Mouse (Mus musculus) liver, adult (tissue): ENCODE results near the gene Map3k11.
A peak's percentile ranks its signal among the peaks of the same experiment; 100 is the strongest.

Experiments
- GATA4 ChIP-seq: IDR thresholded peaks from 2 replicates; pipeline ENCODE4 v1.6.1; 2014; ENCODE audit warnings: mild to moderate bottlenecking, low read length; ENCODE audit not compliant: insufficient replicate concordance

Gene Map3k11

DNA sequence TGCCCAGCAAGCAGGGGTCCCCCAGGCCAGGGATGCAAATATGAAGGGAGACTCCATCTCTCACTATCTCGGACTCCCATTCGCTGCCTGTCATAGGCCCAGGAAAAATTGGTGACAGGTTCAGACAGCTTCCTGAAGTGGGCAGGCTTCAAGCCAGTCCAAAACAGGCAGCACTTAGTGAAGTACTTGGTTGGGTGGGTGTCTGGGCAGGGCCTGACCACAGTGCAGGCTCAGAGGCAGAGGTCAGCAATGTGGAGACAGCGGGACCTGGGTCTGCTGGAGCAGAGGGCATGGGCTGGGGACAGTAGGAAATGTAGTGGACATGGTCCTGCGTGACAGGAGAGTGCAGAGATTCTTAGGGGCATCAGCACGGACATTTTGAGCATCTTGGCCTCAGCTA, 3.1 kb downstream of the Map3k11 start:
- TF ChIP-seq GATA4: no peak

DNA sequence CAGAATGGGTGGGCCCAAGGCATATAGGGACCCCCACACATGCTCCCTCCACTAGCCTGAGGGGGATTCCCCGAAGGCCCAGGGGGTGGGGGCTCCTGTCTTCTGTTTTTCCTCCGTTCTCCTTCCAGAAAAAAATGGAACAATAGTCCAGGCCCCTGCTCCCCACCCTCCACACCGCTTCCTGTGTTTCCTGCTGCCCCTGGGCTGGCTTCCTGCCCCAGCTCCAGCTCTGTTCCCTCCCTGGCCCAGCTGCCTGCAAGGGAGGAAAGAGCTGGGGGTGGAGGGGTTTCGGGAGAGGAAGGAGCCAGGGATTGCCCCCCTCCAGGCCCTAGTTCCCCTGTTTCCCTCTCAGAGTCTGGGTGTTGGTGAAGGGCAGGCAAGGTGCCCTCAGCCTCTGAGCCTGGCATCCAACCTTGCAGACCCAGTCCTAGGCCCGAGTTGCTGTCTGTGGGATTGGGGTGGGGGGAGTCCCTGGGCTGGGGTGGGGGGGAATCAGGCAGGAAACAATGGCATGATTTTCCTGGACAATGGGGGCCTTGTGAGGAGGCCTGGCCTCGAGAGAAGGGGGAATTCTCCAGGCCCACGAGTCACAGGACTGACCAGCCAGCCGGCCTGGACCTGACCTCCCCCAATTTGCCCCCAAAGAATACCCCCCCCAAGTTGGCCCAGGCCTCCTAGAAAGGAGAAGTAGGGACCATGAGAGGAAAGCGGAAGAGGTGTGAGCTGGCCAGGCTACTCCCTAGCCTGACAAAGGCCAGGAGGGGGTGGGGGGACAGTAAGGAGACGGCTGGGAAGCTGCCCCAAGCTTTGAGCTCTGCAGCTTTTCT, 3.8 kb downstream of the Map3k11 start:
- 0 out of 2 replicates have a peak, but pooled peaks have one; percentile 14 for TF ChIP-seq GATA4

DNA sequence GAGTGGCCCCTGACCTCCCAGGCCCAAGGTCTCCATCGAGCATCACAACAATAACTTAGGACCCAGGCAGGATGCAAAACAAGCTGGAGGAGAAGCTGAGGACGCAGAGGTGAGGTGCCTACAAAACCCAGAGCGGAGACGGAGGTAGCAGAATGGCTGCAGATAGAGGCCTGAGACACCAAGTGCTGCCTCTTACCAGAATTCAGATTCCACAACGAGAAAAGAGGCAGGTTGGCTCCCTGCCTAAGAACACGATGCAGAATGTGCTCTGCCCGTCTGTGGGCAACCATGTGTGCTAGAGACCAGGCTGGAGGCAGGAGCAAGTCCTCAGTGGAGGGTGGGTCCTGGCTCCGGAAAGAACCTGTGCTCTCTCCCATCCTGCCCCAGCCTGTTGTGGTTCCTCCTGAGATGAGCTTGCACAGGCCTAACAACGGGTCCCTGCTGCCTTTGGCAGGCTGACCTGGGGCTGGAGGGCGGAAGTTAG, 4.4 kb downstream of the Map3k11 start:
- TF ChIP-seq GATA4: no peak

DNA sequence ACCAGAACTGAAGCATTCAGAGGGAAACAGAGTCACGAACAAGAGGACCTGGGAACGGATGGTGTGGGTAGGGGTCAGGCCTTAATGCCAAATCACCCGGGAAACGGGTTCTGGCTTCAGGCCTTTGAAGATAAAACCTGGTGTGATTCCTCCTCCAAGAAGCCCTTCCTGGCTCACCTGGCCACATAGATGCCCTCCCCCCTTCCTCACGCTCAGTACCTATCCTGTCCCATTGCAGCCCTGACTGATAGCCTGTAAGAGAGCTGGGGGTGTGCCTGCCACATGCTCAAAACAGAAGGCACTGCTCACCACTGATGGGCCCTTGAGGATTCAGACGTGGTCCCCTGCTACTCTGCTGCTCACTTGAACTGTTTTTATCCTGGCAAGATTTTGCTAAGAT, 5.3 kb downstream of the Map3k11 start:
- TF ChIP-seq GATA4: no peak

DNA sequence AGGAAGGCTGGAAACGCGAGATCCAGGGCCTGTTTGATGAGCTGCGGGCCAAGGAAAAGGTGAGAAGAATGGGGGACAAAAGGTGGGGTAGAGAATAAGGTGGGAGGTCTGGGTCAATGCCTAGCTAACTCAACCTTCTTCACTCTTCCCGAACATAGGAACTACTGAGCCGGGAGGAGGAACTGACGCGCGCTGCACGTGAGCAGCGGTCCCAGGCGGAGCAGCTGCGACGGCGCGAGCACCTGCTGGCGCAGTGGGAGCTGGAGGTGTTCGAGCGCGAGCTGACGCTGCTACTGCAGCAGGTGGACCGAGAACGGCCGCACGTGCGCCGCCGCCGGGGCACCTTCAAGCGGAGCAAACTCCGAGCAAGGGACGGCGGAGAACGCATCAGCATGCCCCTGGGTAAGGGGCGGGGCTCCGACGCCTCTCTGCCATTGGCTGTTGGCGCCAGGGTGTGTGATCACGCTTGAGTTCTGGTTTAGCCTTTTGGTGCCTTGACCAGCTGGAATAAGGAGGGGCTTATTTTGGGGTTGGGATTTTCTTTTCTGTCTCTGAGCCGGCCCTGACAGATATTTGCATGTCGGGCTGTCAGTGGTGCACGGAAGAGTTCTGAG, 7.4 kb downstream of the Map3k11 start:
- TF ChIP-seq GATA4: no peak

DNA sequence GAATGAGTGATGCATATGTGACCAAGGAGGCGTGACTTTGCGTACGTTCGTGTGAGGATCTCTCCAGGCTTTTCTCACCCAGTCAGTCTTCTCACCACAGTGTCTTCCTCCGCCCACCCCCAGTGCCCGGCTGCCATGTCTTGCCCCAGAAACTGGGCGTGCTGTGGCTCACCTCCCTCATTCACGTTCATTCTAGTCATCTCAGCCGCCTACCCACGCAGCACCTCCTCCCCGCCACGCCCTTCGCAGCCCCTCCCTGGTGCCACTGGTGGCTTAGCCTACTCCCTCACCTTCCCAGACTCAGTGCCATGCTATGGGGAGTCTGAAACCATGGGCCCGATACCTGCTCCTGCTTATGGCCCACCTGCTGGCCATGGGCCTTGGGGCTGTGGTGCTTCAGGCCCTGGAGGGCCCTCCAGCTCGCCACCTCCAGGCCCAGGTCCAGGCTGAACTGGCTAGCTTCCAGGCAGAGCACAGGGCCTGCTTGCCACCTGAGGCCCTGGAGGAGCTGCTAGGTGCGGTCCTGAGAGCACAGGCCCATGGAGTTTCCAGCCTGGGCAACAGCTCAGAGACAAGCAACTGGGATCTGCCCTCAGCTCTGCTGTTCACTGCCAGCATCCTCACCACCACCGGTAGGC, 15.7 kb downstream of the Map3k11 start, which contains the start of gene Kcnk7:
Gene Kcnk7, plus strand, starts transcription at position 205 of the 638 bp plus-strand sequence.
- no peak for TF ChIP-seq GATA4

DNA sequence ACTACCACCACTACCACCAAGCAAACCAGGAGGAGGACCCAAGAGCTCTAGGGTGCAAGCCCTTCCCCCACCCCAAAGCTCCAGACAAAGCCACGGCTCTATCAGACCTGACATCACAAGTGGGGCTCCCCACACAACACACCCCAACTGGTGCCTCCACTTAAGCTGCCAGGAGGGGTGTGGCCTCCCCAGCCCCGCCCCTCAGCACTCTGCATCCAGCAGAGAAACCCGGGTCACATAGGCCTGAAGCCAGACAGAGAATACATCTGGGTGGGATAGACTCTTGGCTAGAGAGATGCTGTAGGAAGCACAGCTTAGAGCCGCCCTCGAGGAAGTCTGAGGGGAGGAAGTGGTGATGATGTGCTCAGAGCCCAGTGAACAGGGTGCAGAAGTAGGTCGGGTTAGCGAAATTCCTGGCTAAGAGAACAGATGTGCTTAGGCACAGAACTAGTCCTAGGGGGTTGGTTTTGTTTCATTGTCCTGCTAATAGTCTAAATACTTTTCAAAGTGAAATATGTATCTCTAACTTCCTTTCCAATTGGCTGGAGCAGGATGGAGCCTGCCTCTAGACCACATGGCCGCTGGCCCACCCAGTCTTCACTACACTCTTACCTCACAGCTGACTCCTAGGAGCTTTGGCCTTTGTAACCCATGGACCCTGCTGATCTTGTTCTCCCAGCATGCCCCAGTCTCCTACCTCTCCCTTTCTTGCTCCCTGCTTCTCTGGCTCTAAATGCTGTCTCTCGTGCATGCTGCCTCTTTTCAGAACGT, 16.4 kb downstream of the Map3k11 start:
- TF ChIP-seq GATA4: no peak

DNA sequence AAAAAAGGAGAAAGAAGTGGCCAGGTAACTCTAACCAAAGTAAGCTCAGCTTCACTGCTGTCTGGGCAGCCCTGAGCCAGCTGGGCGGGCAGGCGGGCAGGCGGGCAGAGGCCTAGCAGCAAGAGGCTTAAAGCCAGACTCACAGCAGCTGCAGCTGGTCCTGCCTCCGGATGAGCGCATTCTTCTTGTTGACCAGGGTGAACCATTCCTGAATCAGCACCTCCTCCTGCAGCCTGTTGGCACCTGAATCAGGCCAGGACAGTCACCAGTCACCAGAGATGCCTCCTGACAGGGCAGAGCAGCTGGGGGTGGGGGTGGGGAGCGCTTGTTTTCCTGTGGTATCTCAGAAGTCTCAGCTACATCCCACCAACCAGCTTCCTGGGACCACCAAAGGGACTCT, 21.5 kb downstream of the Map3k11 start:
- TF ChIP-seq GATA4: no peak

DNA sequence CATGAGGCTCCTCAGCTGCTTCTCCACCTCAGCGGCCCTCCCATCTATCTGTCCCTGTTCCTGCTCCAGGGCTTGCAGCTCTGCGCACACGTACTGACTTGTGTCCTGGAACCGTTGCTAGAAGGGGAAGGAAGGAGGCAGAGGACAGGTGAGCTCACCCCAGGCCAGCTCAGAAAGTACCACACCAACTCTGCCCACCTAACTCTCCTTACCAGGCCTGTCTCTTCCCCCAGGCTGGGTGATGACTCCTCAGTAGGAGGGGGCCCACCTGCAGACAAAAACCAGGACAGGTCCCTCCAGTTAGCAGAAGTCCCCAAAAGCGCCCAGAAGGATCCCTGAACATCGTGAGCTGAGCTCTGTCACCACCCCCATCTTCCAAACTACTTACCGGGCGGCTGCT, 22.0 kb downstream of the Map3k11 start:
- TF ChIP-seq GATA4: no peak

DNA sequence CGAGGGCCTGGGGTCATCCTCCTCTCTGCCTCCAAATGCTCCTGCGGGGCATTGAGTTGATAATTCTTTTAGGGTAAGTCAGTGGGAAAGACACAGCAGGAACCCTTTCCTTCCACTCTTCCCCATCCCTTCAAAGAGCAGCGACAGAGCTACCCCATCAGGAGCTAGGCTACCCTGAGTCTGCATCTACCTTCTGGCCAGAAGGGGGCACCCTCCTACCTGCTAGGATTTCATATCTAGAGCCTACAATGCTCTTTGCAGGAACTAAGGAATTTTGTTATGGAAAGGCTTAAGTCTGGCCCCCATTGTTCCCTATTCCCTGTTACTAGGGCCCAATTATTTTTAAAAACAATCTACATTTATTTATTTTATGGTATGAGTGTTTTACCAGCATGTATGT, 22.7 kb downstream of the Map3k11 start:
- TF ChIP-seq GATA4: no peak

DNA sequence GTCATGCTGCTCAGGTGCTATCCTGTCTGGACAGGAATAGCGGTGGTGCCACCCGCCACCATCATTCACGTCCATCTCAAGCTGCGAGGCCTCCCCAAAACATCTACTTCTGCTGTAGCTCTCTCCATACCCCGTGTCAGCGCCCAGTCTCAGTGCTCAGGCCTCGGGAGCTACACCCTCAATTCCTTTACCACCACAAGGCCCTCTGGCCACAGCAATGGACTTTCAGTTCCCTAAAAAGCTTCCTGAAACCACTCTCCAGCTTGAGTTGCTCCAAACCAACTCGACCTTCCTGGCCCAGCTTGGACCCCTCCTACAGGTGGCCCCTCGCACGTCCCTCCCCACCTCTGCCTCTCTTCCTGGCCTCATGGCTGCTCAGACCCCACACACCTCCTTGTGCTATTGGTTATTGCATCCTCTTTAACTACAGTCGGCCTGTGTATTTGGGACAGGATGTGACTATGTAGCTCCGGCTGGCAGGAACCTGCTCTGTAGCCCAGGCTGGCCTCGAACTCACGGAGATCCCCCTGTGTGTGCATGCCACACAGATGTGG, 23.4 kb downstream of the Map3k11 start:
- no peak for TF ChIP-seq GATA4

DNA sequence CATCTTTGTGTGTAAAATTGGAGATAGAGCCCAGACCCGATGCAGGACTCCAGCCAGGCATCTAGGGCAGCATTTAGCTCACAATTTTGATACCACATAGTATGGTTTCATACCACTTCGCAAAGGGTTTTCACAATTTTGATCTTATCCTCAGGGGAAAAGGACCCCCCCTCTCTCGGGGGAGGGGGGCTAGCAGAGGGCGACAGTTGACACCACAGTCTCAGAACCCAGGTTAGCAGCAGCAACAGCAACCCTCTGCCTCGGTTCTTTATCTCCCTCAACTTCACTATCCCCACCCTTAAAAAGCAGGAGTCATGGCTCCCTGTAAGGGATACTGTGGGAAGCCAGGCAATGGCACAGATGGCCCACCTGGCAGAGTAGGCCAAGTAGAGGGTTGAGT, 24.7 kb downstream of the Map3k11 start:
- TF ChIP-seq GATA4: no peak

DNA sequence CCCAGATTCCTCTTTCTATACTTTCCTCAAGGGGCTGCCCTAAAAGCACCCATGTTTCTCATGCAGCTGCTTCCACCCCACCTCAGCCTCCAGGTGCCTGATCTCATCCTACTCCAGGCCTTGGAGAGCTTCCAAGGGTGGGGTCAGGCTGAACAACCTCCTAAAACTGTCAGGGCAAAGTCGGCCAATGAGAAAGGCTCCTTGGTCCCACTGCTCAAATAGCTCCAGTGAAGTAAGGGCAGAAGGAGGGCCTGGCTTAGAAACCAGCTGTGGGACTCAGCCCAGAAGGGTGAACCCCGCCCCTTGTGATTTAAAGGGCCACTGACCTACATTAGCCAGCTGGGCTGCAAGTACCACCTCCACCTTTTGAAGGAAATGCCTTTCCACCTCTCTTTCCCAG, 25.2 kb downstream of the Map3k11 start:
- no peak for TF ChIP-seq GATA4

DNA sequence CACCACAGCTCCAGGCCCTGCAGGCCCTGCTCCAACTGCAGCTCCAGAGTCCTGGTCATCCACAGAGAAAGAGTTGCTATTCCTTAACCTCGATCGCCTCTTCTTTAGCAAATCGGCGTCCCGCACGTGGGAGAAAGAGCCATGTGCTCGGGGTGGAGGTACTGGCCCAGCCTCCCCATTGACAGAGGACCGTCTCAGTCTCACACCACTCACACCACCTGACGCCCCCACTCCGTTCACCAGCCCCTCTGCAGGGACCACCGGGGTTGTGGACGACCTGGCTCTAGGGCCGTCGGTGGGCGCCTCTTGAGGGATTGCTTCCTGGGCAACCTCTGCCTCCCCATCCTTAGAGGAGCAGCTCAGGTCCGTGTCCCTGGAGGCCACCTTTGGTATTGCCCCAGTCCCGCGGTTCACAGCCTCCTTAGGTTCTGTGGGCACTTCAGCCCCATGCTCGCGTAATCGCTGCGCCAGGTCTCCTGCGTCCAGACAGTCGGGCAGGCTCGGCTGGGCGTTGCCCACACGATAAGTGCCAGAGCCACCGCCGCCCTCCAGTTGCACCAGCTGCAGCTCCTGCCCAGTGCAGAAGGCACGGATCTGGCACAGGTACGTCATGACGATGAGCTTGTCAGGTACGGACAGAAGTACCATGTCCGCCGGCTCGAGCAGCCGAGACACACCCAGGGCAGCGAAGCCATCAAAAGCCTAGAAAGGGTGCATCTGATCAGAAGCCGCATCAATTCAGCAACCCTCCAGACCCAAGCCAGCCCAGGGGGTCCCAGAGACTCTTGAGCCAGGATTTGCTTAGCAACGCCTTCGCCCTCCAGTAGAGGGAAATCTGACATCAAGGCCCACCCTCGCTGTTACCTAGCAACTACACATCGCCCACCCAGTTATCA, 27.5 kb downstream of the Map3k11 start:
- no peak for TF ChIP-seq GATA4
